Mouse (Mus musculus) intestine, postnatal 0 days (tissue): ENCODE results near the gene Noxo1. TPM values are rescaled to one million over a fixed set of nuclear protein-coding genes. Genes with fewer than 3 reads are reported as not detected.

ENCODE experiments used
- ATAC-seq: fragments of 200-750 bp; cut with Nextera tagmentation; 2 replicates; pipeline ENCODE4 v1.8.0; 2017; ENCODE audit warnings: mild to moderate bottlenecking, moderate TSS enrichment, moderate library complexity
- H3K27ac ChIP-seq: fragments of 300-500 bp; sonication (generic); 2 replicates; pipeline ENCODE4 v1.5.1; 2014; ENCODE audit warnings: mild to moderate bottlenecking, low read depth, low read length, moderate library complexity
- H3K27me3 ChIP-seq: fragments of 300-500 bp; sonication (generic); replicated peaks from 2 replicates; pipeline ENCODE4 v1.6.1; 2014; ENCODE audit warnings: low read length, mixed read lengths; ENCODE audit not compliant: control insufficient read depth, insufficient read depth
- H3K36me3 ChIP-seq: fragments of 300-500 bp; sonication (generic); 2 replicates; pipeline ENCODE4 v1.6.1; 2014; ENCODE audit warnings: mild to moderate bottlenecking, moderate library complexity; ENCODE audit not compliant: control insufficient read depth, insufficient read depth
- H3K4me1 ChIP-seq: fragments of 300-500 bp; sonication (generic); replicated peaks from 2 replicates; pipeline ENCODE4 v1.6.1; 2014; ENCODE audit warnings: antibody characterized with exemption, low read length, mixed read lengths; ENCODE audit not compliant: control insufficient read depth, insufficient read depth
- H3K4me2 ChIP-seq: fragments of 300-500 bp; sonication (generic); replicated peaks from 2 replicates; pipeline ENCODE4 v1.6.1; 2014; ENCODE audit warnings: low read depth, mild to moderate bottlenecking, moderate library complexity
- H3K4me3 ChIP-seq: fragments of 300-500 bp; sonication (generic); 2 replicates; pipeline ENCODE4 v1.5.1; 2014; ENCODE audit warnings: low read depth, low read length
- H3K9ac ChIP-seq: fragments of 300-500 bp; sonication (generic); 2 replicates; pipeline ENCODE4 v1.6.1; 2014; ENCODE audit warnings: mild to moderate bottlenecking, low read depth, low read length
- H3K9me3 ChIP-seq: fragments of 300-500 bp; sonication (generic); 2 replicates; pipeline ENCODE4 v1.6.1; 2016; ENCODE audit warnings: mixed run types; ENCODE audit not compliant: control insufficient read depth
- CTCF ChIP-seq: sonication (generic); IDR thresholded peaks from 2 replicates; pipeline ENCODE4 v1.5.1; 2016; ENCODE audit warnings: low read depth, mild to moderate bottlenecking, control low read depth, antibody characterized with exemption, moderate library complexity
- WGBS: fragments of 180-500 bp; shearing (Covaris S2); extraction: QIAGEN DNeasy Blood & Tissue Kit; methylation state at CpG from one replicate; pipeline ENCODE4 v1.1.7; 2014; 5-methylcytosine and 5-hydroxymethylcytosine counted together
- polyA plus RNA-seq: library from polyadenylated mRNA; unstranded; fragments of >200 nt; fragmentation: Nextera tagmentation; extraction: Ambion mirVana; gene quantifications from 2 replicates; pipeline ENCODE4 v1.2.1, GENCODE M21; 2015

Gene Noxo1
- polyA plus RNA-seq, 1 experiment from 2014 or later, result 38.0 TPM

GRCm38 (mm10) chr17:24736330-24737051 is 40.5 kb downstream of the Noxo1 start, which contains the start of gene Msrb1:
TSS of gene Msrb1 (plus strand) at chr17:24736642.
- under 1% methylated on average over 29 of the region's 29 CpGs for WGBS
- Histone ChIP-seq H3K4me3 (peak within 1 kb of the TSS; percentile 64), H3K36me3 (peaks cover 10% of the 10 kb centered on the region; the same call in 1 of the 2 replicates), H3K9ac (peak within 1 kb of the TSS; percentile 58), H3K27me3 (no peaks in the 10 kb centered on the region), H3K9me3 (no peaks in the 10 kb centered on the region), H3K4me2 (peak within 1 kb of the TSS; percentile 83), H3K27ac (peak within 1 kb of the TSS; percentile 65), H3K4me1 (0 out of 2 replicates have a peak, but pooled peaks cover 9% of the 10 kb centered on the region)
- TF ChIP-seq CTCF, result no peak
- peak; percentile 93 for ATAC-seq

DNA sequence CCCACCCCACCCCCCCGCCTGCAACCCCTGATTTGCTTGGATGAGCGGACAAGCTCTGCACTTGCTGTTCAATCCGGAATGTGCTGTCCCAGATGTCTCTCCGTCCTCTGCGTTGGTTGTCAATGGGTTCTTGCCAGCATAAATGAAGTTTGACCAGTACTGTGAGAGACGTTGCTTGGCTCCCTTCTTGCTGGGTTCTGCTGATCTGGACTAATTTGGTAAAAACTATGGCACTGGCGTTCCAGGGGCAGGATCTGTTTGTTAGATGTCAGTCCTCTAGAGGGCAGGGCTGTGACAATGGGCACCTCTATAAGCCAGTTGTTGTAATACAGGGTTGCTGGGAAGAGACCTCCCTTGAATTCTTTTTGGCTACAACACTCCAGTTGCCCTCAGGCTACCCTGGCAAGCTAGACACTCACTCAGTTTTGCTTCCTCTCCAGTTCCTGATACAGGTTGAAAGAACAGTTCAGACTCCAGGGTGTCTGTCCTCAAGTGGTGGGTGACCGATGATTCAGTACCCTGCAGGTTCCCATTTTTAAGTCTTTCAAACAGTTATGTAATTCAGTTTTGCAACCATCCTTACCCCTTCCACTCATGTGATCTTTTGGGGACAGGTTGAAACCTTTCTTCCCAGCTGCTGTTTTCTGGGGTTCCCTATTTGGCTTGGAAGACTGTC is 41.2 kb downstream of the Noxo1 start:
- Histone ChIP-seq H3K4me1 (0 out of 2 replicates have a peak, but pooled peaks cover 9% of the 10 kb centered on the region), H3K27me3 (no peaks in the 10 kb centered on the region), H3K4me3 (peak overlapping the region; percentile 64), H3K9me3 (no peaks in the 10 kb centered on the region), H3K27ac (peak overlapping the region; percentile 65; the same call in 1 of the 2 replicates), H3K36me3 (peaks cover 10% of the 10 kb centered on the region; the same call in 1 of the 2 replicates), H3K9ac (peak overlapping the region; percentile 58), H3K4me2 (peak overlapping the region; percentile 83)
- 15% methylated on average over 8 of the region's 8 CpGs for WGBS
- peak; percentile 56 for TF ChIP-seq CTCF
- no peak for ATAC-seq

DNA sequence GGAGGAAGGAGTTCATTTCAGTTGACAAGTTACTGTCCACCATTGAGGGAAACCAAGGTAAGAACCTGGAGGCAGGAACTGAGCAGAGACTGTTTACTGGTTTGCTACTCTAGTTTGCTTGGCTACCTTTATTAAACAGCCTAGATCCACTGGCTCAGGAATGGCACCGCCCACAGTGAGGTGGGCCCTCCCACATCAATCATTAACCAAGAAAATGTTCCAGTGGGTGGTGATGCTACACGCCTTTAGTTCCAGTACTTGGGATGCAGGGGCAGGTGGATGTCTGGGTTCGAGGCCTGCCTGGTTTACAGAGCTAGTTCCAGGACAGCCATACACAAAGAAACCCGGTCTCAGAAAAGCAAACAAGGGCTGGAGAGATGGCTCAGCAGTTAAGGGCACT is 42.2 kb downstream of the Noxo1 start:
- H3K9ac ChIP-seq, result no peak overlapping the region
- 55% methylated on average over 4 of the region's 4 CpGs for WGBS
- no peak overlapping the region for H3K4me2 ChIP-seq

DNA sequence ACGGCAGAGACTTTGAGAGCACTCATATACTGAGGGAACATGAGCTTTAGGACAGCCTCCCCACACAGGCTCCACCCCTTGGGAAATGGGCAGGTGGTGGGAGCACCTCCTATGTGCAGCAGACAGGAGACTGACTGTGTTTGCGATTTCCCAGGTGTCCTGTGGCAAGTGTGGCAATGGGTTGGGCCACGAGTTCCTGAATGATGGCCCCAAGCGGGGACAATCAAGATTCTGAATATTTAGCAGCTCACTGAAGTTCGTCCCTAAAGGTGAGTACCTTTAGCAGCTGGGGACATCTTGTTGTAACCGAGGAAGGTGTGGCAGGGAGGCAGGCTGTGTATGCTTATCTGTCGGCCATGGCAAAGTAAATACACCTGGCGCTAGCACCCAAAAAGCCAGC is 43.9 kb downstream of the Noxo1 start:
- Histone ChIP-seq H3K36me3 (peaks cover 17% of the 10 kb centered on the region; the same call in 1 of the 2 replicates), H3K4me3 (no peak overlapping the region), H3K27ac (no peak overlapping the region), H3K9me3 (no peaks in the 10 kb centered on the region), H3K9ac (no peak overlapping the region), H3K4me2 (no peak overlapping the region), H3K27me3 (no peaks in the 10 kb centered on the region), H3K4me1 (0 out of 2 replicates have a peak, but pooled peaks cover 9% of the 10 kb centered on the region)
- no peak for TF ChIP-seq CTCF
- ATAC-seq, result no peak
- 44% methylated on average over 8 of the region's 8 CpGs for WGBS

More for the DNA sequence above, 42.2 kb downstream of the Noxo1 start:
- Histone ChIP-seq H3K27ac (no peak overlapping the region), H3K4me3 (no peak overlapping the region), H3K27me3 (no peaks in the 10 kb centered on the region), H3K9me3 (no peaks in the 10 kb centered on the region), H3K36me3 (peaks cover 16% of the 10 kb centered on the region; the same call in 1 of the 2 replicates), H3K4me1 (0 out of 2 replicates have a peak, but pooled peaks cover 9% of the 10 kb centered on the region)
- ATAC-seq, result no peak
- no peak for TF ChIP-seq CTCF

DNA sequence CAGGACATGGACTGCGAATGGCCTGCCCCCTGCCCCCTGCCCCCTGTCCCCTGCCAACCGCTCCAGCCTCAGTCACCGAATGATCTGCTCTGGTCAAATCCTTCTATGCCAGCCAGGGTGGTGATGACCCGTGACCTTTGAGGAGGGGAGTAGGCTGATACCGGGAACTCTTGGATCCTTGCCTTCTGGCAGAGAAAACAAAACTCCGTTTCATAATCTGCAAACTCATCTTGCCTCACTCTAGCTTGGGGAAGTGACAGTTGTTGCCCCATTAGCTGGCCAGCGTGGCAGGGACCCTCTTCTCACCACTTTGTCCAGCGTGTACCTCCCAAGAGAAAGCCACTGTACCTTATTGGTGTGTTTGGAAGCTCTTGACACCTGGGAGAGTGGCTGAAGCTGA is 46.3 kb downstream of the Noxo1 start:
- Histone ChIP-seq H3K27me3 (no peaks in the 10 kb centered on the region), H3K4me2 (no peak overlapping the region), H3K4me3 (no peak overlapping the region), H3K9me3 (no peaks in the 10 kb centered on the region), H3K36me3 (peaks cover 17% of the 10 kb centered on the region; the same call in 1 of the 2 replicates), H3K4me1 (0 out of 2 replicates have a peak, but pooled peaks cover 9% of the 10 kb centered on the region), H3K9ac (no peak overlapping the region), H3K27ac (no peak overlapping the region)
- WGBS, result 82% methylated on average over 8 of the region's 8 CpGs
- no peak for ATAC-seq
- no peak for TF ChIP-seq CTCF

- Histone ChIP-seq H3K27ac (no peak overlapping the region), H3K9ac (no peak overlapping the region), H3K36me3 (peaks cover 17% of the 10 kb centered on the region; the same call in 1 of the 2 replicates), H3K27me3 (no peaks in the 10 kb centered on the region), H3K4me2 (no peak overlapping the region), H3K9me3 (no peaks in the 10 kb centered on the region), H3K4me3 (no peak overlapping the region), H3K4me1 (no peaks in the 10 kb centered on the region)
- WGBS, result 76% methylated on average over 5 of the region's 5 CpGs
- no peak for ATAC-seq
- TF ChIP-seq CTCF, result no peak
These were observed 47.9 kb downstream of the Noxo1 start for GRCm38 (mm10) chr17:24743896-24744295.
